Mouse (Mus musculus) C2C12 (cell line): ENCODE results near the gene Creg1. TPM values are rescaled to one million over a fixed set of nuclear protein-coding genes. Genes with fewer than 3 reads are reported as not detected.

Source experiments
- H3K27me3 ChIP-seq: one replicate; pipeline ENCODE4 v1.6.1; 2011; ENCODE audit not compliant: control insufficient read depth, insufficient read depth, insufficient read length
- H3K36me3 ChIP-seq: one replicate; pipeline ENCODE4 v1.6.1; 2011; ENCODE audit not compliant: control insufficient read depth, insufficient read depth
- H3K4me3 ChIP-seq: one replicate; pipeline ENCODE4 v1.5.1; 2011; ENCODE audit warnings: mild to moderate bottlenecking, control low read depth; ENCODE audit not compliant: poor library complexity, insufficient read depth, severe bottlenecking
- H3K79me2 ChIP-seq: one replicate; pipeline ENCODE4 v1.6.1; 2011; ENCODE audit not compliant: control insufficient read depth, insufficient read depth
- H3K79me3 ChIP-seq: one replicate; pipeline ENCODE4 v1.6.1; 2011; ENCODE audit warnings: low read depth, control low read depth
- H3ac ChIP-seq: one replicate; pipeline ENCODE3; 2011; ENCODE audit warnings: low read depth; ENCODE audit not compliant: control insufficient read depth, insufficient read length
- CEBPB ChIP-seq: IDR thresholded peaks from one replicate; pipeline ENCODE4 v1.6.1; 2011; ENCODE audit warnings: low read depth, mild to moderate bottlenecking, control low read depth, moderate library complexity
- CTCF ChIP-seq: IDR thresholded peaks from one replicate; pipeline ENCODE4 v1.5.1; 2011; ENCODE audit not compliant: control insufficient read depth, insufficient read depth, insufficient read length
- FOSL1 ChIP-seq: IDR thresholded peaks from one replicate; pipeline ENCODE4 v1.8.0; 2011; ENCODE audit warnings: mild to moderate bottlenecking, low read length; ENCODE audit not compliant: poor library complexity, insufficient read depth, severe bottlenecking
- MAX ChIP-seq: IDR thresholded peaks from one replicate; pipeline ENCODE4 v1.6.1; 2011; ENCODE audit warnings: mild to moderate bottlenecking, control low read depth
- MYOD1 ChIP-seq: IDR thresholded peaks from one replicate; pipeline ENCODE4 v1.6.1; 2011; ENCODE audit warnings: low read depth; ENCODE audit not compliant: control insufficient read depth, insufficient read length
- MYOG ChIP-seq: IDR thresholded peaks from one replicate; pipeline ENCODE4 v1.6.1; 2011; ENCODE audit not compliant: control insufficient read depth, insufficient read length; ENCODE audit errors: extremely low read depth
- USF1 ChIP-seq: IDR thresholded peaks from one replicate; pipeline ENCODE4 v1.6.1; 2011; ENCODE audit warnings: low read depth, mild to moderate bottlenecking, control low read depth, moderate library complexity
- polyA plus RNA-seq: library from polyadenylated mRNA; unstranded; fragments of >200 nt; fragmentation: generic; extraction: Trizol; gene quantifications from one replicate; pipeline ENCODE4 v1.2.1, GENCODE M21; 2012; ENCODE audit warnings: missing spikeins

Creg1 gene
- polyA plus RNA-seq, 1 experiment, result 21.2 TPM

DNA sequence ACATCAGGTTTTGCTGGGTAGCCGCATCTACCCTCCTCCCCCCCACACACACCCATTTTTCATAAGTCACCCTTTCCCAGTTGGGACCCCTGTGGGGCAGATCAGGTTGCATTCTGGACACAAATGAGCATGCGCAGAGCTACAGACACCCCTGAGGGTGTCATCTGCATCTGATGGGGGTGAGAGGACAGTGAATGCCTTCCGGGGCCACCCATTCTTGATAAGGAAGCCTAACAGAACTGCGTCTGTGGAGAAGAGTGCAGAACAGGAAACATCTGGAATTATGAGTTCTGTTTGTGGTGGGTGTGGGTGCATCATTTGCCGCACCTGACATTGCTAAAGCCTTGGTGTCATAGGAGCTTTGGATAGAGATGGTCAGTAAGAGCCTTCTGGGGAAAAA lies 47.6 kb downstream of the Creg1 start:
- no peak overlapping the region for H3ac ChIP-seq
- no peak for TF ChIP-seq FOSL1

DNA sequence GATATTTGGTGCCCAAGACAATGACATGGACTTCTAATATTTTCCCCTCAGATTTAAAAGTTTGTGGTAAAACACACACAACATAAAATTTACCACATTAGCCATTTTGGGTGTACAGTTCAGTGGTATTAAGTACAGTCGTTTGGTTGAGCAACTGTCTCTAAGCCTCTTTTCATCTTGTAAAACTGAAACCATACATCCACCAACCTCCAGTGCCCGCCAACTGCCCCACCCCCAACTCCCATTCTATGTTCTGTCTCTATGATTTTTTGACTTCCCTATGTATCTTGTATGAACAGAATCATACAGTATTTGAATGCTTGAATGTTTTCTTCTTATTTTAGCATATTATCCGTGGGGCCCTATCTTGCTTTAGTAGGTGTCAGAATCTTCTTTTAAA lies 49.2 kb downstream of the Creg1 start:
- no peak overlapping the region for H3K4me3 ChIP-seq
- no peak overlapping the region for H3ac ChIP-seq
- H3K27me3 ChIP-seq, result no peaks in the 10 kb centered on the region
- H3K79me3 ChIP-seq, result no peaks in the 10 kb centered on the region
- no peaks in the 10 kb centered on the region for H3K36me3 ChIP-seq
- TF ChIP-seq MYOD1 (no peak), MYOG (no peak), FOSL1 (no peak), CTCF (no peak), CEBPB (no peak), USF1 (no peak), MAX (no peak)
- H3K79me2 ChIP-seq, result no peaks in the 10 kb centered on the region

More for the DNA sequence above, 47.6 kb downstream of the Creg1 start:
- H3K27me3 ChIP-seq, result no peaks in the 10 kb centered on the region
- H3K36me3 ChIP-seq, result no peaks in the 10 kb centered on the region
- no peak overlapping the region for H3K4me3 ChIP-seq
- H3K79me2 ChIP-seq, result no peaks in the 10 kb centered on the region
- H3K79me3 ChIP-seq, result no peaks in the 10 kb centered on the region

DNA sequence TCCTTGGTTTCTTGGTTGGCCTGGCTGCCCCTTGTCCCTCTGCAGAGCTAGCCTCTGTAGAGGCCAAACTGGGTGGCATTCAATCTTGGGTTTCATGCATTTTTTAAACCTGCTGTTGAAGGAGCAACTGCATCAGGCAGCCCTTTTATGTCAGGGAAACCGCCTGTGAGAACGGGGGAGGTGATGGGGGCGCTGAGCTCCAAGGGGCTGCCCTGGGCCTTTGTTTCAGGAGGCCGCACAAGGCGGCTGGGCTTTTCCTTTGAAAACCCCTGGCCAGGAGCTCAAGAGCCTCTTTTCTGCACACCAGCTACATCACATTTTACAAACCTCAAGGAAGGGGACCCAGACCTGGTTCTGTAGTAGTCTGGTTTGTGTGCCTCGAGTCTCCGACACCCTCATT lies 50.6 kb downstream of the Creg1 start:
- H3K79me3 ChIP-seq, result no peaks in the 10 kb centered on the region
- no peaks in the 10 kb centered on the region for H3K36me3 ChIP-seq
- no peak overlapping the region for H3K4me3 ChIP-seq
- H3K27me3 ChIP-seq, result no peaks in the 10 kb centered on the region
- TF ChIP-seq USF1 (no peak), MYOG (no peak), MAX (no peak), FOSL1 (no peak), CEBPB (no peak), CTCF (no peak), MYOD1 (no peak)
- no peak overlapping the region for H3ac ChIP-seq
- no peaks in the 10 kb centered on the region for H3K79me2 ChIP-seq

DNA sequence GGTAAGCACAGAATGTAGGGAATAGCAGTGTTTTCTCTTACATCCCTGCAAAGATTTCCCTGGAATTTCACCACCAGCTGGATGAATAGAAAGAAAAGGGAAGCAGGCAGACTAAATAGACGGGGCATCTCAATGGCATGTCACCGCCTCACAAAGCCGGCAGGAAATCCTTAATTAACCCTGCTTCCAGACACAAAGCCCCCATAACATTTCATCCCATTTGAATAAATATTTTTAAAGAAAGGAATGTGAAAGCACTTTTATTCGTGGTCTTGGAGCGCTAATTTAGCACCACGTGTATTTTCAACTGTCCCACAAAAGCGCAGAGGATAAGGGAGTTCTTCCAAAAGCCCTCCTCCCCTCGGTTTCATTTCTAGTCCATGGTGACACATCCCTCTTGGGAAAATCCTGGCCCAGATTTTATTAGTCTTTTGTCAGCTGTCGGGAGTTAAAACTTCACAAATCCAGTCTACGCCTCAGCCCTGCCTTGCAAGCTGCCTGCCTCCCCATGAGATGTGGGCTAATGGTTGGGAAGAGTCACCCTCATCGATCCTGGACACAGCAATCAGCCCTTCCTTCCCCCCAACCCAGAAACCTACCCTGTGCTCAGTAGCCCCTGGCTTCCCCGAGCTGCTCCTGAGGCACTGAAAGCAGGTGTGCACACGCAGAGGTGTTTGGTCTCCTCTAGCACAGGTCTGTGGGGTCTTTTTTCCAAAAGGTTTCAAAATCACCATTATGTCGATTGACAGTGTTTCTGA lies 51.2 kb downstream of the Creg1 start:
- no peaks in the 10 kb centered on the region for H3K27me3 ChIP-seq
- H3ac ChIP-seq, result no peak overlapping the region
- H3K36me3 ChIP-seq, result no peaks in the 10 kb centered on the region
- no peaks in the 10 kb centered on the region for H3K79me3 ChIP-seq
- no peak overlapping the region for H3K4me3 ChIP-seq
- TF ChIP-seq MAX (no peak), MYOD1 (no peak), CTCF (no peak), USF1 (no peak), MYOG (no peak), CEBPB (no peak), FOSL1 (no peak)
- no peaks in the 10 kb centered on the region for H3K79me2 ChIP-seq

DNA sequence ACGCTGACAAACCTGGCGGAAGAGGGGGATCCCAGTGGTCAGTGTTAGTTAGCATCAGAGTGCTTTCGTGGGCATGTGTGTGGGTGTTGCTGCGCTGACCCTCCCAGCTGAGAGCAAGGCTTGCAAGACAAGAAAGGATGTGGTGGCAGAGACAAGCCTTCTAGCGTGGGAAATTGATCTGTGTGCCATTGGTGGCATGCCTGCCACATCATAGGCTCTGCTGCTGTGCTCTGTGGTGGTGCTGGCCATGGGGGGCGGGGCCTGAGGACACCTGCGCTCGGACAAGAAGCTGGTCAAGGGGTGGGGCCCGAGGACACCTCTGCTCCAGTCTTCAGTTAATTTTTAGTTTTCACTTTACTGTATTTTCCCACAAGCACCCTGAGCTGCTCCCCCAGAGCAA lies 52.8 kb downstream of the Creg1 start:
- TF ChIP-seq MAX (no peak), MYOG (no peak), CEBPB (no peak), CTCF (no peak), FOSL1 (no peak), USF1 (no peak), MYOD1 (no peak)
- no peaks in the 10 kb centered on the region for H3K27me3 ChIP-seq
- H3ac ChIP-seq, result no peak overlapping the region
- H3K4me3 ChIP-seq, result no peak overlapping the region
- no peaks in the 10 kb centered on the region for H3K79me2 ChIP-seq
- no peaks in the 10 kb centered on the region for H3K36me3 ChIP-seq
- no peaks in the 10 kb centered on the region for H3K79me3 ChIP-seq

DNA sequence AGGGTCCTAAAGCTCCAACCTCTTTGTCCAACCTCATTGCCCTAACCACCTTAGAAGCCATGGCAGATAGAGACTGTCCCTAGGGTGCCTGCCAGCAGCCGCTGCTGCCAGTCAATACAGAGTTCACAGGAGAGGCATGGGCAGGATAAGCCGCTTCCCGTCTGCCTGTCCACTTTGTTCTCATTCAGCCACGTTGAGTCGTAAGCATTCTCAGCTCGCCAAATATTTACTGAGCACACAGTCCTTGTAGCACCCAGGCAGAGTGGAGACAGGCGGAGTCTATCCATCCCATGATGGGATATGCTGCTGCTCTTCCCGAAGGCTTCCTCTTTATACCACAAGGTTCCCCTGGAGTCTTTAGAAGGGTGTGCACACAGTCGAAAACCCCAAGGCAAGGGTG lies 53.7 kb downstream of the Creg1 start:
- H3ac ChIP-seq, result no peak overlapping the region
- TF ChIP-seq FOSL1 (no peak), MYOD1 (peak; percentile 22)
- H3K27me3 ChIP-seq, result no peaks in the 10 kb centered on the region
- H3K4me3 ChIP-seq, result no peak overlapping the region
- no peaks in the 10 kb centered on the region for H3K79me2 ChIP-seq
- H3K36me3 ChIP-seq, result no peaks in the 10 kb centered on the region
- H3K79me3 ChIP-seq, result no peaks in the 10 kb centered on the region
